Mouse (Mus musculus) urinary bladder, postnatal 0 days (tissue): ENCODE measurements around the gene Gm17490. TPM values are rescaled to one million over a fixed set of nuclear protein-coding genes. Genes with fewer than 3 reads are reported as not detected.

Source experiments
- polyA plus RNA-seq: library from polyadenylated mRNA; unstranded; fragments of >200 nt; fragmentation: Nextera tagmentation; extraction: Ambion mirVana; gene quantifications from 2 replicates; pipeline ENCODE4 v1.2.1, GENCODE M21; 2015

Gm17490 gene
- not detected in 2 replicates for polyA plus RNA-seq

GRCm38 (mm10) chr2:11625890-11626289, at the start of gene Gm17490:
TSS of gene Gm17490 (minus strand) at chr2:11626264.

GRCm38 (mm10) chr2:11642451-11642941, 16.4 kb upstream of the Gm17490 start, which contains the start of gene Il2ra:
TSS of gene Il2ra (plus strand) at chr2:11642807.

GRCm38 (mm10) chr2:11604053-11604452, 22.0 kb downstream of the Gm17490 start, which contains the start of gene Rbm17:
TSS of gene Rbm17 (minus strand) at chr2:11604153.

Other genes with a start within 250 kb of the Gm17490 start
- 12.3 and 14.2 TPM in 2 replicates for gene Pfkfb3, start 72.2 kb downstream of the Gm17490 start, polyA plus RNA-seq
- gene Rbm17, start 22.1 kb downstream of the Gm17490 start, polyA plus RNA-seq: 77.2 and 88.0 TPM in 2 replicates
- gene Il2ra, start 16.5 kb upstream of the Gm17490 start, polyA plus RNA-seq: 0.07 TPM in 1 of 2 replicates, not detected in the other
- 1.6 and 2.4 TPM in 2 replicates for gene Il15ra, start 79.0 kb upstream of the Gm17490 start, polyA plus RNA-seq
- 62.8 and 67.7 TPM in 2 replicates for gene Fbh1, start 151.3 kb upstream of the Gm17490 start, polyA plus RNA-seq
- 19.8 and 20.0 TPM in 2 replicates for gene Ankrd16, start 151.6 kb upstream of the Gm17490 start, polyA plus RNA-seq